8 mouse cellular contexts compared by ENCODE assay signal in the genomic region with DNA sequence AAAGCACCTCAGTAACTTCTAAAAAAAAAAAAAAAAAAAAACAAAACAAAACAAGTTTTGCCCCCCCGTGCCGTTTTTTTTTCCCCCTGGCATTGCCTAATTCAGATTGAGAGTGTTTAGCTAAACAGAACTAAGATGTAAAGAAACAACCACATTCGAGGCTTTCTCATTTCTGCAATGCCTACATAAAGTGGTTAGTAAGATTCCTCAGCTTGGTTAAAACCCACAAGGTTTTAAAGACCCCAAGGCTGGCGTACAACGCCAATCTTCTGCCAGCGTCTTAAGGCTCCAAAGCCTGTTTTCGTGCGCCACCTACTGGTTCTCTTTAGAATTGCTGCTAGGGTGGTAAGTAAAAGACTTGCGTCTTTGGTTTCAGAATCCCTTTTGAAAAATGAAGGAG. TPM values are rescaled to one million over a fixed set of nuclear protein-coding genes. Genes with fewer than 3 reads are reported as not detected.
DNase-seq lines count a peak whose midpoint lies in the region; ATAC-seq lines count a peak whose summit lies in the region.

No protein-coding gene starts in this region.

- H3K4me2 ChIP-seq in hindbrain, embryonic 11.5 days (replicated peaks; ENCODE audit: low read depth, low read length): no peak overlapping the region
- no peak overlapping the region for H3K4me2 ChIP-seq in hindbrain, embryonic 13.5 days
- H3K4me2 ChIP-seq in forebrain, embryonic 16.5 days (ENCODE audit: low read length): no peak overlapping the region

- H3K4me1 ChIP-seq in hindbrain, embryonic 11.5 days (replicated peaks; ENCODE audit: control insufficient read depth, insufficient read depth, low read length): peaks cover 14% of the 10 kb centered on the region
- peaks cover 48% of the 10 kb centered on the region for H3K4me1 ChIP-seq in hindbrain, embryonic 13.5 days (replicated peaks)
- H3K4me1 ChIP-seq in forebrain, embryonic 16.5 days (replicated peaks; ENCODE audit: control insufficient read depth, insufficient read depth, low read length): peaks cover 48% of the 10 kb centered on the region

- H3K27me3 ChIP-seq in hindbrain, embryonic 11.5 days (ENCODE audit: control insufficient read depth, insufficient read depth, low read length): no peaks in the 10 kb centered on the region
- H3K27me3 ChIP-seq in hindbrain, embryonic 13.5 days: no peaks in the 10 kb centered on the region
- no peaks in the 10 kb centered on the region for H3K27me3 ChIP-seq in forebrain, embryonic 16.5 days (replicated peaks; ENCODE audit: control insufficient read depth, insufficient read depth, low read length)

- 10% methylated on average over 9 of the region's 9 CpGs for WGBS in hindbrain, embryonic 11.5 days
- 14% methylated on average over 9 of the region's 9 CpGs for WGBS in hindbrain, embryonic 13.5 days
- 7% methylated on average over 9 of the region's 9 CpGs for WGBS in forebrain, embryonic 16.5 days

- DNase-seq in hindbrain, embryonic 11.5 days (ENCODE audit: low spot score): peak; percentile 95
- DNase-seq in cerebellum, adult 11-12 months: peak; percentile 59
- peak; percentile 86 to 87 for DNase-seq in heart, postnatal 36 days
- peak; percentile 84 to 91 for DNase-seq in layer of hippocampus, postnatal 14 days (ENCODE audit: low spot score in 2 of 2)
- DNase-seq in lung, postnatal 25 days (ENCODE audit: low spot score): peak; percentile 91
- DNase-seq in spleen, adult 12 weeks (ENCODE audit: low spot score): peak; percentile 79

- ATAC-seq in hindbrain, embryonic 11.5 days (ENCODE audit: low FRiP score): no peak
- ATAC-seq in hindbrain, embryonic 13.5 days (ENCODE audit: low FRiP score): no peak
- peak; percentile 32 for ATAC-seq in forebrain, embryonic 16.5 days

- intact Hi-C loops in heart, postnatal 36 days (cut with DNase I): loop anchor here (1.0 to 2.0 kb wide), 3 partner anchors 53 to 431 kb away; no protein-coding TSS in a partner anchor

- no peak overlapping the region for H3K4me3 ChIP-seq in hindbrain, embryonic 11.5 days (ENCODE audit: low read depth, low read length)
- no peak overlapping the region for H3K4me3 ChIP-seq in hindbrain, embryonic 13.5 days
- H3K4me3 ChIP-seq in forebrain, embryonic 16.5 days (replicated peaks; ENCODE audit: low read length): no peak overlapping the region

- H3K9me3 ChIP-seq in hindbrain, embryonic 11.5 days (ENCODE audit: control insufficient read depth, low read length): no peaks in the 10 kb centered on the region
- no peaks in the 10 kb centered on the region for H3K9me3 ChIP-seq in hindbrain, embryonic 13.5 days
- H3K9me3 ChIP-seq in forebrain, embryonic 16.5 days (ENCODE audit: control insufficient read depth, low read length): no peaks in the 10 kb centered on the region

- H3K9ac ChIP-seq in hindbrain, embryonic 11.5 days (ENCODE audit: low read depth, low read length): no peak overlapping the region
- H3K9ac ChIP-seq in hindbrain, embryonic 13.5 days: no peak overlapping the region
- no peak overlapping the region for H3K9ac ChIP-seq in forebrain, embryonic 16.5 days (replicated peaks; ENCODE audit: low read depth, low read length)

- H3K36me3 ChIP-seq in hindbrain, embryonic 11.5 days (ENCODE audit: control insufficient read depth, insufficient read depth, low read length): no peaks in the 10 kb centered on the region
- peaks cover 7% of the 10 kb centered on the region; the same call in 1 of the 2 replicates for H3K36me3 ChIP-seq in hindbrain, embryonic 13.5 days
- no peaks in the 10 kb centered on the region for H3K36me3 ChIP-seq in forebrain, embryonic 16.5 days (ENCODE audit: control insufficient read depth, insufficient read depth)

- H3K27ac ChIP-seq in hindbrain, embryonic 11.5 days (ENCODE audit: low read depth, low read length): no peak overlapping the region
- H3K27ac ChIP-seq in hindbrain, embryonic 13.5 days: no peak overlapping the region
- no peak overlapping the region for H3K27ac ChIP-seq in forebrain, embryonic 16.5 days (ENCODE audit: low read length)

RNA-seq across cellular contexts. Expression of a gene that starts 10.2 kb away (rescaled TPM):
- polyA plus RNA-seq in hindbrain, embryonic 11.5 days (2014; fragmentation: Nextera tagmentation; extraction: Ambion mirVana): 35.3 and 47.2 TPM in 2 replicates
- 24.7 and 26.2 TPM in 2 replicates for polyA plus RNA-seq in hindbrain, embryonic 13.5 days (2015; fragmentation: Nextera tagmentation; extraction: Ambion mirVana)
- 30.9 and 32.9 TPM in 2 replicates for polyA plus RNA-seq in forebrain, embryonic 16.5 days (2015; fragmentation: Nextera tagmentation; extraction: Ambion mirVana)
- total RNA-seq in heart, postnatal 36 days (2021): 10 to 100 TPM; 54.8 to 58.9 TPM
- 10 to 100 TPM; 46.4 TPM for total RNA-seq in layer of hippocampus, postnatal 14 days (2021)
